Mouse (Mus musculus): Measurements from ENCODE around the gene Art2b.

GRCm38 (mm10) chr7:101564086-101564485 lies 21.3 kb downstream of the Art2b start:
- TF ChIP-seq CTCF (IDR thresholded peaks at IDR 0.05; ENCODE audit: low read depth): no peak
- TF ChIP-seq EP300 (IDR thresholded peaks at IDR 0.05; ENCODE audit: low read depth): no peak

Data from heart, postnatal 0 days (tissue).